Mouse (Mus musculus): ENCODE measurements around the gene Taok3. TPM values are rescaled to one million over a fixed set of nuclear protein-coding genes. Genes with fewer than 3 reads are reported as not detected.

Gene Taok3
- polyA plus RNA-seq, 1 experiment from 2014 or later: 33.5 TPM

- peak overlapping the region; percentile 25; the same call in 1 of the 2 replicates for H3K27ac ChIP-seq (ENCODE audit: low read length)
- 48% methylated on average over 8 of the region's 8 CpGs for WGBS
- no peaks in the 10 kb centered on the region for H3K27me3 ChIP-seq (ENCODE audit: control insufficient read depth, insufficient read depth, low read depth, low read length)
- H3K4me1 ChIP-seq (replicated peaks; ENCODE audit: control insufficient read depth, insufficient read depth, low read length): 0 out of 2 replicates have a peak, but pooled peaks cover 2% of the 10 kb centered on the region
- no peaks in the 10 kb centered on the region for H3K9me3 ChIP-seq (ENCODE audit: control insufficient read depth, low read length)
- no peak overlapping the region for H3K4me3 ChIP-seq (ENCODE audit: low read length)
- H3K36me3 ChIP-seq (ENCODE audit: control insufficient read depth, insufficient read depth, low read length): no peaks in the 10 kb centered on the region
- no peak for ATAC-seq (ENCODE audit: low read depth)
- H3K9ac ChIP-seq (ENCODE audit: low read length): no peak overlapping the region
- H3K4me2 ChIP-seq (ENCODE audit: low read depth, low read length): no peak overlapping the region
Measured at GRCm38 (mm10) chr5:117175896-117176295, 56.0 kb downstream of the Taok3 start.

GRCm38 (mm10) chr5:117178079-117178478 lies 58.1 kb downstream of the Taok3 start:
- 67% methylated on average over 6 of the region's 6 CpGs for WGBS
- Histone ChIP-seq H3K9me3 (ENCODE audit: control insufficient read depth, low read length) (no peaks in the 10 kb centered on the region), H3K9ac (ENCODE audit: low read length) (no peak overlapping the region), H3K4me1 (replicated peaks; ENCODE audit: control insufficient read depth, insufficient read depth, low read length) (0 out of 2 replicates have a peak, but pooled peaks cover 2% of the 10 kb centered on the region), H3K4me3 (ENCODE audit: low read length) (no peak overlapping the region), H3K4me2 (ENCODE audit: low read depth, low read length) (no peak overlapping the region), H3K36me3 (ENCODE audit: control insufficient read depth, insufficient read depth, low read length) (no peaks in the 10 kb centered on the region), H3K27me3 (ENCODE audit: control insufficient read depth, insufficient read depth, low read depth, low read length) (no peaks in the 10 kb centered on the region), H3K27ac (ENCODE audit: low read length) (no peak overlapping the region)
- ATAC-seq (ENCODE audit: low read depth): no peak

- H3K27me3 ChIP-seq (ENCODE audit: control insufficient read depth, insufficient read depth, low read depth, low read length): no peaks in the 10 kb centered on the region
- 0 out of 2 replicates have a peak, but pooled peaks cover 2% of the 10 kb centered on the region for H3K4me1 ChIP-seq (replicated peaks; ENCODE audit: control insufficient read depth, insufficient read depth, low read length)
- H3K36me3 ChIP-seq (ENCODE audit: control insufficient read depth, insufficient read depth, low read length): no peaks in the 10 kb centered on the region
- no peak overlapping the region for H3K4me3 ChIP-seq (ENCODE audit: low read length)
- no peak overlapping the region for H3K9ac ChIP-seq (ENCODE audit: low read length)
- no peak for ATAC-seq (ENCODE audit: low read depth)
- 52% methylated on average over 6 of the region's 6 CpGs for WGBS
- no peak overlapping the region for H3K27ac ChIP-seq (ENCODE audit: low read length)
- H3K9me3 ChIP-seq (ENCODE audit: control insufficient read depth, low read length): no peaks in the 10 kb centered on the region
- no peak overlapping the region for H3K4me2 ChIP-seq (ENCODE audit: low read depth, low read length)
Measured at GRCm38 (mm10) chr5:117178486-117178885, 58.6 kb downstream of the Taok3 start.

- H3K9ac ChIP-seq (ENCODE audit: low read length): no peak overlapping the region
- no peak overlapping the region for H3K27ac ChIP-seq (ENCODE audit: low read length)
- H3K36me3 ChIP-seq (ENCODE audit: control insufficient read depth, insufficient read depth, low read length): peaks cover 13% of the 10 kb centered on the region
- H3K4me1 ChIP-seq (replicated peaks; ENCODE audit: control insufficient read depth, insufficient read depth, low read length): no peaks in the 10 kb centered on the region
- peaks cover 6% of the 10 kb centered on the region; the same call in 1 of the 2 replicates for H3K9me3 ChIP-seq (ENCODE audit: control insufficient read depth, low read length)
- H3K27me3 ChIP-seq (ENCODE audit: control insufficient read depth, insufficient read depth, low read depth, low read length): no peaks in the 10 kb centered on the region
- WGBS: 58% methylated on average over 5 of the region's 5 CpGs
- H3K4me3 ChIP-seq (ENCODE audit: low read length): no peak overlapping the region
- no peak for ATAC-seq (ENCODE audit: low read depth)
- no peak overlapping the region for H3K4me2 ChIP-seq (ENCODE audit: low read depth, low read length)
Measured at GRCm38 (mm10) chr5:117181921-117182320, 62.0 kb downstream of the Taok3 start.

- Histone ChIP-seq H3K27me3 (ENCODE audit: control insufficient read depth, insufficient read depth, low read depth, low read length) (no peaks in the 10 kb centered on the region), H3K27ac (ENCODE audit: low read length) (no peak overlapping the region), H3K4me3 (ENCODE audit: low read length) (no peak overlapping the region), H3K36me3 (ENCODE audit: control insufficient read depth, insufficient read depth, low read length) (peaks cover 13% of the 10 kb centered on the region), H3K4me2 (ENCODE audit: low read depth, low read length) (no peak overlapping the region), H3K9ac (ENCODE audit: low read length) (no peak overlapping the region), H3K4me1 (replicated peaks; ENCODE audit: control insufficient read depth, insufficient read depth, low read length) (no peaks in the 10 kb centered on the region), H3K9me3 (ENCODE audit: control insufficient read depth, low read length) (peaks cover 6% of the 10 kb centered on the region; the same call in 1 of the 2 replicates)
- 70% methylated on average over 3 of the region's 3 CpGs for WGBS
- no peak for ATAC-seq (ENCODE audit: low read depth)
Measured at GRCm38 (mm10) chr5:117182411-117182810, 62.5 kb downstream of the Taok3 start.

GRCm38 (mm10) chr5:117184832-117185231 lies 64.9 kb downstream of the Taok3 start:
- no peak overlapping the region for H3K9ac ChIP-seq (ENCODE audit: low read length)
- WGBS: 92% methylated on average over 6 of the region's 6 CpGs
- H3K27ac ChIP-seq (ENCODE audit: low read length): no peak overlapping the region

GRCm38 (mm10) chr5:117185673-117186072 lies 65.7 kb downstream of the Taok3 start:
- H3K27ac ChIP-seq (ENCODE audit: low read length): no peak overlapping the region
- WGBS: 87% methylated on average over 7 of the region's 7 CpGs
- H3K36me3 ChIP-seq (ENCODE audit: control insufficient read depth, insufficient read depth, low read length): peaks cover 13% of the 10 kb centered on the region
- no peaks in the 10 kb centered on the region for H3K27me3 ChIP-seq (ENCODE audit: control insufficient read depth, insufficient read depth, low read depth, low read length)
- H3K4me1 ChIP-seq (replicated peaks; ENCODE audit: control insufficient read depth, insufficient read depth, low read length): no peaks in the 10 kb centered on the region
- H3K9me3 ChIP-seq (ENCODE audit: control insufficient read depth, low read length): peaks cover 6% of the 10 kb centered on the region; the same call in 1 of the 2 replicates
- no peak overlapping the region for H3K9ac ChIP-seq (ENCODE audit: low read length)
- no peak overlapping the region for H3K4me2 ChIP-seq (ENCODE audit: low read depth, low read length)
- ATAC-seq (ENCODE audit: low read depth): no peak
- H3K4me3 ChIP-seq (ENCODE audit: low read length): no peak overlapping the region

More at GRCm38 (mm10) chr5:117184832-117185231, 64.9 kb downstream of the Taok3 start:
- Histone ChIP-seq H3K4me3 (ENCODE audit: low read length) (no peak overlapping the region), H3K27me3 (ENCODE audit: control insufficient read depth, insufficient read depth, low read depth, low read length) (no peaks in the 10 kb centered on the region), H3K4me2 (ENCODE audit: low read depth, low read length) (no peak overlapping the region), H3K4me1 (replicated peaks; ENCODE audit: control insufficient read depth, insufficient read depth, low read length) (no peaks in the 10 kb centered on the region), H3K9me3 (ENCODE audit: control insufficient read depth, low read length) (peaks cover 6% of the 10 kb centered on the region; the same call in 1 of the 2 replicates), H3K36me3 (ENCODE audit: control insufficient read depth, insufficient read depth, low read length) (peaks cover 13% of the 10 kb centered on the region)
- no peak for ATAC-seq (ENCODE audit: low read depth)

- Histone ChIP-seq H3K36me3 (ENCODE audit: control insufficient read depth, insufficient read depth, low read length) (no peaks in the 10 kb centered on the region), H3K27me3 (ENCODE audit: control insufficient read depth, insufficient read depth, low read depth, low read length) (no peaks in the 10 kb centered on the region), H3K27ac (ENCODE audit: low read length) (no peak overlapping the region), H3K4me2 (ENCODE audit: low read depth, low read length) (no peak overlapping the region), H3K9ac (ENCODE audit: low read length) (no peak overlapping the region), H3K9me3 (ENCODE audit: control insufficient read depth, low read length) (no peaks in the 10 kb centered on the region), H3K4me1 (replicated peaks; ENCODE audit: control insufficient read depth, insufficient read depth, low read length) (no peaks in the 10 kb centered on the region), H3K4me3 (ENCODE audit: low read length) (no peak overlapping the region)
- no peak for ATAC-seq (ENCODE audit: low read depth)
- WGBS: 73% methylated on average over 6 of the region's 6 CpGs
Measured at GRCm38 (mm10) chr5:117192061-117192460, 72.1 kb downstream of the Taok3 start.

GRCm38 (mm10) chr5:117193748-117194147 lies 73.8 kb downstream of the Taok3 start:
- no peak overlapping the region for H3K4me3 ChIP-seq (ENCODE audit: low read length)
- H3K4me2 ChIP-seq (ENCODE audit: low read depth, low read length): no peak overlapping the region
- peaks cover 8% of the 10 kb centered on the region; the same call in 1 of the 2 replicates for H3K36me3 ChIP-seq (ENCODE audit: control insufficient read depth, insufficient read depth, low read length)
- H3K9ac ChIP-seq (ENCODE audit: low read length): no peak overlapping the region
- H3K27ac ChIP-seq (ENCODE audit: low read length): no peak overlapping the region
- no peak for ATAC-seq (ENCODE audit: low read depth)
- 63% methylated on average over 7 of the region's 7 CpGs for whole genome bisulfite sequencing
- no peaks in the 10 kb centered on the region for H3K27me3 ChIP-seq (ENCODE audit: control insufficient read depth, insufficient read depth, low read depth, low read length)
- no peaks in the 10 kb centered on the region for H3K4me1 ChIP-seq (replicated peaks; ENCODE audit: control insufficient read depth, insufficient read depth, low read length)
- no peaks in the 10 kb centered on the region for H3K9me3 ChIP-seq (ENCODE audit: control insufficient read depth, low read length)

- no peaks in the 10 kb centered on the region for H3K27me3 ChIP-seq (ENCODE audit: control insufficient read depth, insufficient read depth, low read depth, low read length)
- no peaks in the 10 kb centered on the region for H3K9me3 ChIP-seq (ENCODE audit: control insufficient read depth, low read length)
- no peak overlapping the region for H3K4me3 ChIP-seq (ENCODE audit: low read length)
- no peak for ATAC-seq (ENCODE audit: low read depth)
- no peak overlapping the region for H3K4me2 ChIP-seq (ENCODE audit: low read depth, low read length)
- WGBS: 82% methylated on average over 5 of the region's 5 CpGs
- peaks cover 10% of the 10 kb centered on the region; the same call in 1 of the 2 replicates for H3K36me3 ChIP-seq (ENCODE audit: control insufficient read depth, insufficient read depth, low read length)
- no peak overlapping the region for H3K27ac ChIP-seq (ENCODE audit: low read length)
- no peaks in the 10 kb centered on the region for H3K4me1 ChIP-seq (replicated peaks; ENCODE audit: control insufficient read depth, insufficient read depth, low read length)
- H3K9ac ChIP-seq (ENCODE audit: low read length): no peak overlapping the region
Measured at GRCm38 (mm10) chr5:117194672-117195071, 74.7 kb downstream of the Taok3 start.
